Mouse (Mus musculus) MEL (cell line): ENCODE measurements around the gene Gpr137c. TPM values are rescaled to one million over a fixed set of nuclear protein-coding genes. Genes with fewer than 3 reads are reported as not detected.

ENCODE experiments used
- DNase-seq: peaks from one replicate; pipeline ENCODE4 v3.0.0; 2011; ENCODE audit warnings: low read depth, low spot score
- H3K27ac ChIP-seq: 2 replicates; pipeline ENCODE4 v1.5.1; 2012; ENCODE audit warnings: low read depth, mild to moderate bottlenecking, control low read depth, low read length, moderate library complexity; ENCODE audit not compliant: control insufficient read depth
- H3K27me3 ChIP-seq, 2 experiments: fragments of 150-350 bp in 1 of 2; sonication (generic) in 1 of 2; 2 replicates each; pipeline ENCODE4 v1.6.1; 2012; ENCODE audit warnings: low read length in 2 of 2, mild to moderate bottlenecking in 2 of 2, improper control_type of control experiment in 1 of 2, moderate library complexity in 1 of 2; ENCODE audit not compliant: insufficient read depth in 2 of 2, control insufficient read depth in 1 of 2
- H3K36me3 ChIP-seq, 2 experiments: 2 replicates each; pipeline ENCODE4 v1.6.1; 2012 to 2014; ENCODE audit warnings: low read length in 2 of 2, improper control_type of control experiment in 1 of 2, inconsistent platforms in 1 of 2, mild to moderate bottlenecking in 1 of 2; ENCODE audit not compliant: insufficient read depth in 2 of 2, control insufficient read depth in 1 of 2
- H3K4me1 ChIP-seq, 2 experiments: fragments of 150-350 bp in 1 of 2; sonication (generic) in 1 of 2; 2 replicates each; pipeline ENCODE4 v1.6.1; 2012; ENCODE audit warnings: low read length in 2 of 2, improper control_type of control experiment in 1 of 2, mild to moderate bottlenecking in 1 of 2; ENCODE audit not compliant: insufficient read depth in 2 of 2, control insufficient read depth in 1 of 2
- H3K4me3 ChIP-seq, 2 experiments: fragments of 150-350 bp in 1 of 2; sonication (generic) in 1 of 2; 2 replicates each; pipeline ENCODE4 v1.5.1; 2012; ENCODE audit warnings: low read depth in 2 of 2, low read length in 2 of 2, mild to moderate bottlenecking in 2 of 2, moderate library complexity in 2 of 2, control low read depth in 1 of 2, improper control_type of control experiment in 1 of 2; ENCODE audit not compliant: control insufficient read depth in 1 of 2, insufficient read depth in 1 of 2
- H3K79me2 ChIP-seq: 2 replicates; pipeline ENCODE4 v1.6.1; 2012; ENCODE audit warnings: mild to moderate bottlenecking, low read length, moderate library complexity; ENCODE audit not compliant: control insufficient read depth, poor library complexity, insufficient read depth
- H3K9ac ChIP-seq: 2 replicates; pipeline ENCODE4 v1.6.1; 2012; ENCODE audit warnings: low read depth, mild to moderate bottlenecking, control low read depth, low read length, moderate library complexity; ENCODE audit not compliant: control insufficient read depth, poor library complexity, severe bottlenecking
- H3K9me3 ChIP-seq: fragments of 150-350 bp; sonication (generic); replicated peaks from 2 replicates; pipeline ENCODE4 v1.6.1; 2012; ENCODE audit warnings: mild to moderate bottlenecking, low read length, improper control_type of control experiment, moderate library complexity; ENCODE audit not compliant: insufficient read depth
- CHD1 ChIP-seq: IDR thresholded peaks from 2 replicates; pipeline ENCODE4 v1.6.1; 2012; ENCODE audit warnings: low read depth, mild to moderate bottlenecking, inconsistent platforms, low read length, improper control_type of control experiment
- CHD2 ChIP-seq: IDR thresholded peaks from 2 replicates; pipeline ENCODE4 v1.6.1; 2011; ENCODE audit warnings: low read length, improper control_type of control experiment
- CTCF ChIP-seq, 3 experiments: IDR thresholded peaks in 2 of 3; conservative IDR thresholded peaks in 1 of 3; 2 replicates each; pipeline ENCODE4 v1.5.1; 2011 to 2012; ENCODE audit warnings: low read length in 3 of 3, low read depth in 2 of 3, mild to moderate bottlenecking in 2 of 3, improper control_type of control experiment in 1 of 3, inconsistent platforms in 1 of 3, mixed read lengths in 1 of 3, moderate library complexity in 1 of 3; ENCODE audit not compliant: control insufficient read depth in 1 of 3, insufficient read depth in 1 of 3, poor library complexity in 1 of 3, severe bottlenecking in 1 of 3
- GABPA ChIP-seq: IDR thresholded peaks from 2 replicates; pipeline ENCODE4 v1.6.1; 2012; ENCODE audit warnings: low read depth, mild to moderate bottlenecking, inconsistent platforms, low read length, improper control_type of control experiment, moderate library complexity
- HCFC1 ChIP-seq: IDR thresholded peaks from 2 replicates; pipeline ENCODE4 v1.6.1; 2012; ENCODE audit warnings: low read depth, mild to moderate bottlenecking, inconsistent platforms, low read length, improper control_type of control experiment, moderate library complexity
- KAT2A ChIP-seq: conservative IDR thresholded peaks from 2 replicates; pipeline ENCODE4 v1.6.1; 2012; ENCODE audit warnings: low read depth, low read length, improper control_type of control experiment, inconsistent platforms
- MAX ChIP-seq: IDR thresholded peaks from 2 replicates; pipeline ENCODE4 v1.6.1; 2011; ENCODE audit warnings: low read length, improper control_type of control experiment
- MAZ ChIP-seq: IDR thresholded peaks from 2 replicates; pipeline ENCODE4 v1.6.1; 2012; ENCODE audit warnings: low read depth, mild to moderate bottlenecking, inconsistent platforms, low read length, improper control_type of control experiment
- MXI1 ChIP-seq: IDR thresholded peaks from 2 replicates; pipeline ENCODE4 v1.6.1; 2011; ENCODE audit warnings: mild to moderate bottlenecking, low read depth, low read length, improper control_type of control experiment
- MYB ChIP-seq: IDR thresholded peaks from 2 replicates; pipeline ENCODE4 v1.6.1; 2011; ENCODE audit warnings: mild to moderate bottlenecking, low read depth, low read length, improper control_type of control experiment
- NRF1 ChIP-seq: IDR thresholded peaks from 2 replicates; pipeline ENCODE4 v1.6.1; 2014; ENCODE audit warnings: low read depth, mild to moderate bottlenecking, inconsistent platforms, low read length, improper control_type of control experiment, moderate library complexity; ENCODE audit not compliant: poor library complexity, insufficient read depth, severe bottlenecking
- POLR2A ChIP-seq, 2 experiments: IDR thresholded peaks; 2 replicates each; pipeline ENCODE4 v1.6.1; 2011 to 2012; ENCODE audit warnings: low read length in 2 of 2, mild to moderate bottlenecking in 2 of 2, control low read depth in 1 of 2, improper control_type of control experiment in 1 of 2, low read depth in 1 of 2, moderate library complexity in 1 of 2; ENCODE audit not compliant: control insufficient read depth in 1 of 2, insufficient read depth in 1 of 2, poor library complexity in 1 of 2
- POLR2AphosphoS2 ChIP-seq: IDR thresholded peaks from 2 replicates; pipeline ENCODE4 v1.6.1; 2011; ENCODE audit warnings: low read length, improper control_type of control experiment
- RAD21 ChIP-seq: IDR thresholded peaks from 2 replicates; pipeline ENCODE4 v1.6.1; 2011; ENCODE audit warnings: mild to moderate bottlenecking, low read depth, low read length, improper control_type of control experiment
- RCOR1 ChIP-seq: IDR thresholded peaks from 2 replicates; pipeline ENCODE4 v1.6.1; 2012; ENCODE audit warnings: low read depth, mild to moderate bottlenecking, inconsistent platforms, low read length, improper control_type of control experiment
- SMC3 ChIP-seq: IDR thresholded peaks from 2 replicates; pipeline ENCODE4 v1.6.1; 2011; ENCODE audit warnings: low read depth, low read length, improper control_type of control experiment
- TAL1 ChIP-seq: IDR thresholded peaks from 2 replicates; pipeline ENCODE4 v1.6.1; 2012; ENCODE audit warnings: mild to moderate bottlenecking, inconsistent platforms, low read length, moderate library complexity, mixed read lengths
- TBP ChIP-seq: IDR thresholded peaks from 2 replicates; pipeline ENCODE4 v1.8.0; 2011; ENCODE audit warnings: low read depth, low read length, improper control_type of control experiment
- USF1 ChIP-seq: IDR thresholded peaks from 2 replicates; pipeline ENCODE4 v1.6.1; 2014; ENCODE audit warnings: low read depth, mild to moderate bottlenecking, inconsistent platforms, low read length, improper control_type of control experiment, moderate library complexity
- USF2 ChIP-seq, 2 experiments: IDR thresholded peaks; 2 replicates each; pipeline ENCODE4 v1.6.1; 2011 to 2012; ENCODE audit warnings: improper control_type of control experiment in 2 of 2, low read length in 2 of 2, borderline replicate concordance in 1 of 2, inconsistent platforms in 1 of 2, low read depth in 1 of 2, mild to moderate bottlenecking in 1 of 2; ENCODE audit not compliant: insufficient read depth in 1 of 2
- ZMIZ1 ChIP-seq: IDR thresholded peaks from 2 replicates; pipeline ENCODE4 v1.6.1; 2012; ENCODE audit warnings: low read depth, mild to moderate bottlenecking, inconsistent platforms, low read length, improper control_type of control experiment, moderate library complexity
- polyA plus RNA-seq, 2 experiments: library from polyadenylated mRNA; stranded (reverse) in 1 of 2; unstranded in 1 of 2; fragments of >175 nt in 1 of 2; fragments of >200 nt in 1 of 2; gene quantifications; 2 replicates each; pipeline versions ENCODE4 v1.2.1 to v1.2.4; 2012; ENCODE audit warnings: low replicate concordance in 2 of 2, low read depth in 1 of 2; ENCODE audit not compliant: insufficient read length in 2 of 2, insufficient read depth in 1 of 2, missing spikeins in 1 of 2
- total RNA-seq: library from RNA; depleted of rRNA; stranded (reverse); fragments of 300-350 nt; gene quantifications from 2 replicates; pipeline ENCODE4 v1.2.3, GENCODE M21; 2012

Gpr137c gene
- total and polyA plus RNA-seq, 3 experiments, result 0.01 TPM; not detected in 2

DNA sequence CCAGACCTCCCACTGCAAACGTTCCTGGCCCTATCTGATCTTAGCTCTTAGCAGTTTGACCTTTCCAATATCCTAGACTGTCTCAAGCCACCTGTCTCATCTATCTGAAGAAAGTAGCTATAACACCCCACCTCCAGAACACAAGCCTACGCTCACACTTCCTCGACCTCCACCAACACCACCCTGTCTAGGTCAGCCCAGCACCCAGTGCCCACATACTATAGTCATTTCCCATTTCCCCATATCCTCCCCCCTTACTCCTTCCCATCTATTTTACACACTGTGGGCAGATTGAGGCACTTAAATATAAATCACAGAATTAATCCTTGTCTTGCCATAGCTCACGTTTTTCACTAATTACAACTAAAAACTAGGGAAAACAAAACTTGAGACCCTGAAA lies 37.9 kb upstream of the Gpr137c start:
- no peak for TF ChIP-seq POLR2A (IDR thresholded peaks at IDR 0.05; ENCODE audit: control insufficient read depth in 1 of 2, insufficient read depth in 1 of 2, low read depth in 1 of 2, low read length in 2 of 2, poor library complexity in 1 of 2)
- no peaks in the 10 kb centered on the region for H3K36me3 ChIP-seq
- no peaks in the 10 kb centered on the region; a peak in 3 of 4 replicates for H3K27me3 ChIP-seq
- no peaks in the 10 kb centered on the region for H3K79me2 ChIP-seq
- H3K4me1 ChIP-seq, result no peaks in the 10 kb centered on the region
- H3K4me3 ChIP-seq, result no peak overlapping the region
- H3K27ac ChIP-seq, result no peak overlapping the region
- no peak for DNase-seq
- H3K9ac ChIP-seq, result no peak overlapping the region
- no peaks in the 10 kb centered on the region for H3K9me3 ChIP-seq

DNA sequence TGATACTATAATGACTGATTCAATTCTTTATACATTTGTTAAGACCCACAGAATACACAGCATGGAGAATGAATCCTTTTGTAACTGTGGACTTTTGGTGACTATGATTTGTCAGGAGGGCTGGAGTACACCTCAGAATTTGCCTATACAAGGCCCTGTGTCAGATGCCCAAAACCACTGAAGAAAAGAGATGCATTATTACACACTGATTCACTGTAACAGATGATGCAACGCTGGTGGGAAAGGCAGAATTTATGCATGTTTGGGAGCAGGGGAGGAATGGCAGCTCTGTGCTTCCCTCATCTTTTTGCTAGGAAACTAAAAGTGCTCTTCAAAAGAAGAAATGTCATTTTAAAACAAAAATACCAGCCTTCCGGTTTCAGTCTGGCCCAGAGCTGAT lies 28.5 kb upstream of the Gpr137c start:
- no peak overlapping the region for H3K27ac ChIP-seq
- no peak for DNase-seq
- no peaks in the 10 kb centered on the region for H3K36me3 ChIP-seq
- H3K79me2 ChIP-seq, result no peaks in the 10 kb centered on the region
- H3K4me1 ChIP-seq, result no peaks in the 10 kb centered on the region
- no peaks in the 10 kb centered on the region for H3K9me3 ChIP-seq
- H3K9ac ChIP-seq, result no peak overlapping the region
- H3K4me3 ChIP-seq, result no peak overlapping the region
- TF ChIP-seq SMC3, result no peak
- TF ChIP-seq RCOR1, result no peak
- H3K27me3 ChIP-seq, result no peaks in the 10 kb centered on the region; a peak in 1 of 4 replicates

- DNase-seq, result no peak
- H3K9ac ChIP-seq, result no peak overlapping the region
- no peaks in the 10 kb centered on the region for H3K36me3 ChIP-seq
- no peak overlapping the region for H3K4me3 ChIP-seq
- no peaks in the 10 kb centered on the region for H3K9me3 ChIP-seq
- TF ChIP-seq POLR2AphosphoS2 (no peak), USF1 (no peak), MAX (no peak), CHD1 (no peak), MYB (no peak), TBP (no peak), KAT2A (no peak), MAZ (no peak)
- no peaks in the 10 kb centered on the region for H3K4me1 ChIP-seq
- peaks cover 1 to 2% of the 10 kb centered on the region in 2 experiments; a peak in 3 of 4 replicates for H3K27me3 ChIP-seq
- no peaks in the 10 kb centered on the region for H3K79me2 ChIP-seq
- no peak overlapping the region for H3K27ac ChIP-seq
These were observed 18.9 kb upstream of the Gpr137c start for GRCm38 (mm10) chr14:45200607-45201006.

GRCm38 (mm10) chr14:45210683-45211082 lies 8.8 kb upstream of the Gpr137c start:
- Histone ChIP-seq H3K4me1 (no peaks in the 10 kb centered on the region), H3K36me3 (no peaks in the 10 kb centered on the region), H3K27me3 (peaks cover 0 to 4% of the 10 kb centered on the region in 2 experiments; a peak in 2 of 4 replicates), H3K9ac (no peak overlapping the region), H3K27ac (no peak overlapping the region), H3K4me3 (no peak overlapping the region), H3K79me2 (no peaks in the 10 kb centered on the region), H3K9me3 (no peaks in the 10 kb centered on the region)
- no peak for DNase-seq
- TF ChIP-seq TAL1 (no peak), TBP (no peak), MXI1 (no peak), GABPA (no peak), MYB (no peak), MAZ (no peak), CHD2 (no peak), RAD21 (no peak), HCFC1 (no peak), CTCF (IDR thresholded peaks at IDR 0.05 in 2 of 3, conservative IDR thresholded peaks at IDR 0.05 in 1 of 3; ENCODE audit: control insufficient read depth in 1 of 3, insufficient read depth in 1 of 3, low read depth in 2 of 3, low read length in 3 of 3, poor library complexity in 1 of 3, severe bottlenecking in 1 of 3) (no peak), MAX (no peak), RCOR1 (no peak), USF2 (IDR thresholded peaks at IDR 0.05; ENCODE audit: borderline replicate concordance in 1 of 2, insufficient read depth in 1 of 2, low read depth in 1 of 2, low read length in 2 of 2) (no peak), SMC3 (no peak), NRF1 (no peak), CHD1 (no peak), ZMIZ1 (no peak)
